Mouse (Mus musculus) cerebellum, postnatal 36 days (tissue): Measurements from ENCODE around the gene Mmp14.
A peak's percentile ranks its signal among the peaks of the same experiment; 100 is the strongest.

Experiments used
- DNase-seq, 2 experiments: peaks; one replicate each; pipeline ENCODE4 v3.0.0; 2021 to 2022; ENCODE audit warnings: mixed read lengths in 2 of 2

Mmp14 gene

GRCm38 (mm10) chr14:54435194-54435918, 3.9 kb downstream of the Mmp14 start:
- no peak for DNase-seq

GRCm38 (mm10) chr14:54439155-54439554, 7.7 kb downstream of the Mmp14 start:
- no peak for DNase-seq

GRCm38 (mm10) chr14:54439610-54440009, 8.2 kb downstream of the Mmp14 start:
- DNase-seq, result no peak

GRCm38 (mm10) chr14:54440538-54440937, 9.1 kb downstream of the Mmp14 start:
- no peak for DNase-seq

GRCm38 (mm10) chr14:54441365-54441764, 10.0 kb downstream of the Mmp14 start:
- DNase-seq, result no peak

- DNase-seq, result no peak
These were observed 11.1 kb downstream of the Mmp14 start for GRCm38 (mm10) chr14:54442548-54442947.

- no peak for DNase-seq
These were observed 11.8 kb downstream of the Mmp14 start for GRCm38 (mm10) chr14:54443196-54443595.

- no peak for DNase-seq
These were observed 12.6 kb downstream of the Mmp14 start for GRCm38 (mm10) chr14:54443712-54444618.

- no peak for DNase-seq
These were observed 14.1 kb downstream of the Mmp14 start for GRCm38 (mm10) chr14:54445476-54445875.

- no peak for DNase-seq
These were observed 22.2 kb downstream of the Mmp14 start for GRCm38 (mm10) chr14:54453566-54453965.

GRCm38 (mm10) chr14:54454669-54455528, 23.5 kb downstream of the Mmp14 start:
- no peak for DNase-seq

GRCm38 (mm10) chr14:54457907-54458569, 26.6 kb downstream of the Mmp14 start:
- DNase-seq, result no peak

- no peak for DNase-seq
These were observed 30.7 kb downstream of the Mmp14 start for GRCm38 (mm10) chr14:54462146-54462545.

GRCm38 (mm10) chr14:54463108-54463958, 31.9 kb downstream of the Mmp14 start:
- no peak for DNase-seq

GRCm38 (mm10) chr14:54463959-54464292, 32.5 kb downstream of the Mmp14 start, which contains the start of gene Lrp10:
Gene Lrp10, plus strand, starts transcription at chr14:54464137.
- peak; percentile 87 to 89 for DNase-seq

GRCm38 (mm10) chr14:54464293-54465005, 33.0 kb downstream of the Mmp14 start:
- DNase-seq, result peak; percentile 63 to 67

- no peak for DNase-seq
These were observed 40.1 kb downstream of the Mmp14 start for GRCm38 (mm10) chr14:54471467-54471866.

- DNase-seq, result peak; percentile 53 to 54
These were observed 41.3 kb downstream of the Mmp14 start for GRCm38 (mm10) chr14:54472671-54473070.

- no peak for DNase-seq
These were observed 43.3 kb downstream of the Mmp14 start for GRCm38 (mm10) chr14:54474744-54475143.
